Mouse (Mus musculus) midbrain, embryonic 10.5 days (tissue): ENCODE results near the gene Lrrc3. TPM values are rescaled to one million over a fixed set of nuclear protein-coding genes. Genes with fewer than 3 reads are reported as not detected.

ENCODE experiments used
- DNase-seq: peaks from one replicate; pipeline ENCODE4 v3.0.0-alpha.2; 2017; ENCODE audit warnings: low spot score
- H3K27ac ChIP-seq: fragments of 300-500 bp; sonication (generic); replicated peaks from 2 replicates; pipeline ENCODE4 v1.5.1; 2016; ENCODE audit warnings: mild to moderate bottlenecking
- H3K27me3 ChIP-seq: fragments of 300-500 bp; sonication (generic); 2 replicates; pipeline ENCODE4 v1.6.1; 2016; ENCODE audit warnings: low read depth, mild to moderate bottlenecking; ENCODE audit not compliant: poor library complexity, severe bottlenecking
- H3K36me3 ChIP-seq: fragments of 300-500 bp; sonication (generic); 2 replicates; pipeline ENCODE4 v1.6.1; 2016; ENCODE audit warnings: mild to moderate bottlenecking, moderate library complexity
- H3K4me1 ChIP-seq: fragments of 300-500 bp; sonication (generic); 2 replicates; pipeline ENCODE4 v1.6.1; 2016
- H3K4me3 ChIP-seq: fragments of 300-500 bp; sonication (generic); 2 replicates; pipeline ENCODE4 v1.5.1; 2016; ENCODE audit warnings: mild to moderate bottlenecking, moderate library complexity
- H3K9me3 ChIP-seq: fragments of 300-500 bp; sonication (generic); replicated peaks from 2 replicates; pipeline ENCODE4 v1.6.1; 2016; ENCODE audit warnings: mild to moderate bottlenecking
- WGBS: fragments of 180-500 bp; shearing (Covaris S2); methylation state at CpG from one replicate; pipeline ENCODE4 v1.1.7; 2016; 5-methylcytosine and 5-hydroxymethylcytosine counted together
- polyA plus RNA-seq: library from polyadenylated mRNA; unstranded; fragments of >200 nt; fragmentation: Nextera tagmentation; extraction: Ambion mirVana; gene quantifications from 2 replicates; pipeline ENCODE4 v1.2.1, GENCODE M21; 2016

The Lrrc3 gene
- polyA plus RNA-seq, 1 experiment from 2014 or later: 2.3 TPM

DNA sequence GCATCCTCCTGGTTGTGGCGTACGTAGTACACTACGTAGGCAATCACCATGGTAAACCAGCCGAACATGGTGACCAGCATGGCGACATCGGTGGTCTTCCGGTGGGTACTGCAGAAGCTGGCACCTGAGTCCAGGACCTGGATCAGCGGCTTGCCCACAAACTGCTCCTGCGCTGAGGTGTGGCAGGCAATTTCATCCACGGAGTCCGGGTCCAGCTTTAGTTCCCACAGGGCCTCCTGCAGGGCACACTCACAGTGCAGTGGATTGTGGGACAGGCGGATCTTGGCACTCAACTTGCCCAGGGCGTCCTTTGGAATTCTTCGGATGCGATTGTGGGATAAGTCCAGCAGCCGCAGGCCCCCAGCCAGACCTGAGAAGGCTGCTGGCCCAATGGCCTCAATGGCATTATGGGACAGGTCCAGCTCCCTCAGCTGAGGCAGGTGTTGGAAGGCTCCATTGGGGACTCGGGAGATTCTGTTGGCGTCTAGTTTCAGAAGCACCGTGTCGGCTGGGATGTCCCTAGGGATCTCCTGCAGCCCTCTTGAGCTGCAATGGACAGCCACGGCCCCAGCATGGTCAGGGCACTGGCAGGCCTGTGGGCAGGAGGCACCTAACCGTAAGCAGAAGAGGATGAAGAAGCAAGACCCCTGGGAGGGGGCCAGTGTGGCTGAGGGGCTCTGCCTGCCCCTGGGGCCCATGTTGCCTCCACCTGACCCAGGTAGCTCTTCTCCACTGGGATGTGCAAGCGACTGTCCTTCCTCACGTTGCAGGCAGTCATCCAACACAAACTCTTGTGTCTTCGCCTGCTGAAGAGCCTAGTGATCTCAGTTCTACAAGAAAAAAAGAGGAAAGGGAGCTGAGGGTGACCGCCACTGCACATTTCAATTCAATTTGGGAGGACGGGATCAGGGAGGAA lies 1.2 kb downstream of the Lrrc3 start:
- WGBS: 88% methylated on average over 27 of the region's 27 CpGs
- Histone ChIP-seq H3K4me3 (peak overlapping the region; percentile 69), H3K27ac (no peak overlapping the region), H3K36me3 (no peaks in the 10 kb centered on the region), H3K4me1 (peaks cover 29% of the 10 kb centered on the region), H3K9me3 (no peaks in the 10 kb centered on the region), H3K27me3 (peaks cover 27% of the 10 kb centered on the region)
- no peak for DNase-seq

DNA sequence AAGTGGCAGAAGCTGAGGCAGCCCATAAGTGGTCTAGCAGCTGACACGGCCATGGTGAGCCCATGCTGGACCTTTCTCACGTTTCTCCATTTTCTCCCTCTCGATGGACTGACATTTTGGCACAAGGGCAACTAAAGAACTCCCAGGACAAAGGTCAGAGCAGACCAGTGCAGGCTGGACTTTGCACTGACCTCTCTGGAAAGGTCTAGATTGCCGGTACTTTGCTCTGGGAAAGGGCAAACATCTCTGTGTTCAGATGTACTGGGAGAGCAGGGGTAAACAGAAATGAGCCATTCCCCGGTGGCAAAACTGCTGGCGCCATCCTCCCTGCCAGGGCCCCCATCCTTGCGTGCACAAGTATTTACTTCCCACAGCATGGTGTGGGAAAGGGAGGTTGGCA lies 2.2 kb downstream of the Lrrc3 start:
- 85% methylated on average over 7 of the region's 7 CpGs for WGBS
- DNase-seq: no peak
- Histone ChIP-seq H3K4me3 (no peak overlapping the region), H3K36me3 (no peaks in the 10 kb centered on the region), H3K27ac (no peak overlapping the region), H3K27me3 (peaks cover 27% of the 10 kb centered on the region), H3K4me1 (peaks cover 38% of the 10 kb centered on the region), H3K9me3 (no peaks in the 10 kb centered on the region)

- Histone ChIP-seq H3K9me3 (no peaks in the 10 kb centered on the region), H3K27me3 (peaks cover 8% of the 10 kb centered on the region), H3K36me3 (no peaks in the 10 kb centered on the region), H3K4me3 (no peak overlapping the region), H3K27ac (no peak overlapping the region), H3K4me1 (peaks cover 15% of the 10 kb centered on the region)
- WGBS: 59% methylated on average over 5 of the region's 5 CpGs
- DNase-seq: no peak
These were observed 6.8 kb downstream of the Lrrc3 start for GRCm38 (mm10) chr10:77895562-77895961.

- no peak for DNase-seq
- 88% methylated on average over 8 of the region's 8 CpGs for WGBS
- Histone ChIP-seq H3K9me3 (no peaks in the 10 kb centered on the region; the same call in 1 of the 2 replicates), H3K27me3 (no peaks in the 10 kb centered on the region), H3K4me1 (peaks cover 9% of the 10 kb centered on the region), H3K4me3 (no peak overlapping the region), H3K36me3 (no peaks in the 10 kb centered on the region), H3K27ac (no peak overlapping the region)
These were observed 11.3 kb downstream of the Lrrc3 start for GRCm38 (mm10) chr10:77890987-77891565.

DNA sequence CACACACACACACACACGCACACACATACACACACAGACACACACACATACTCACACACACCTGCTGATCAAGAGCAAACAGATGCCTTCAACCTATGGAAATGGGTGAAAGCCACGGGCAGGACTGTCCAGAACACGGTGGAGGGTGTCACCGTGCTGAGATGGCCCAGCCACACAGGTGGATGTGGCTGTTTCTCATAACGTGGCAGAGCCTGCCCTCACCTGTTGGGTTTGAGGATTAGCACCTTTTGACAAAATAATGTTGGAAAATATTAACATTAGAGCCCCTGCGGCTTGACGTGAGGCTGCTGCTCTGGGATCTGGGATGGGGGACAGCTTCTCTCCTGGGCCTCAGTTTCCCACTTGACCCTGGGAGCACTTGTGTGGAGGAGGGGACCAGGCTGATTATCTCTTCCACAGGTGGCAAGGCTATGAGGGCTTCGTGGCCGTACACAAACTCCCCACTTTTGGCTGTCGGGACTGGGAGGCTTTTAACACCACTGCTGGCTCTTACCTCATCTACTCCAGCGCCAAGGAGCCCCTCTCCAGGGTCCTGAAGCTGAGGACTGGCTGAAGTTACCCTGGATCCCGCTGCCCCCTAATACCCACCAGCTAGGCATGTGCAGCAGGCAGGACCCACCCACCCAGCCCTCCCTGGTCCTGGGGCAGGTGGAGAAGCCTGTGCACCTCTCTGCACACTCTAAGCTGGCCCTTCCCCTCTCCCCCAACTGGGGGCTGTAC lies 16.2 kb downstream of the Lrrc3 start:
- Histone ChIP-seq H3K27me3 (no peaks in the 10 kb centered on the region), H3K9me3 (no peaks in the 10 kb centered on the region; the same call in 1 of the 2 replicates), H3K36me3 (no peaks in the 10 kb centered on the region), H3K4me1 (no peaks in the 10 kb centered on the region), H3K4me3 (no peak overlapping the region), H3K27ac (no peak overlapping the region)
- WGBS: 58% methylated on average over 12 of the region's 12 CpGs
- no peak for DNase-seq

- H3K4me1 ChIP-seq: no peaks in the 10 kb centered on the region
- no peaks in the 10 kb centered on the region for H3K36me3 ChIP-seq
- no peaks in the 10 kb centered on the region for H3K27me3 ChIP-seq
- no peaks in the 10 kb centered on the region for H3K9me3 ChIP-seq
- 87% methylated on average over 5 of the region's 5 CpGs for WGBS
- DNase-seq: no peak
- no peak overlapping the region for H3K4me3 ChIP-seq
- no peak overlapping the region for H3K27ac ChIP-seq
These were observed 19.8 kb downstream of the Lrrc3 start for GRCm38 (mm10) chr10:77882553-77882952.

- H3K9me3 ChIP-seq: no peaks in the 10 kb centered on the region
- DNase-seq: no peak
- H3K27ac ChIP-seq: no peak overlapping the region
- no peaks in the 10 kb centered on the region for H3K27me3 ChIP-seq
- H3K36me3 ChIP-seq: no peaks in the 10 kb centered on the region
- 74% methylated on average over 3 of the region's 3 CpGs for WGBS
- H3K4me1 ChIP-seq: no peaks in the 10 kb centered on the region
- no peak overlapping the region for H3K4me3 ChIP-seq
These were observed 22.0 kb downstream of the Lrrc3 start for GRCm38 (mm10) chr10:77880305-77880704.

DNA sequence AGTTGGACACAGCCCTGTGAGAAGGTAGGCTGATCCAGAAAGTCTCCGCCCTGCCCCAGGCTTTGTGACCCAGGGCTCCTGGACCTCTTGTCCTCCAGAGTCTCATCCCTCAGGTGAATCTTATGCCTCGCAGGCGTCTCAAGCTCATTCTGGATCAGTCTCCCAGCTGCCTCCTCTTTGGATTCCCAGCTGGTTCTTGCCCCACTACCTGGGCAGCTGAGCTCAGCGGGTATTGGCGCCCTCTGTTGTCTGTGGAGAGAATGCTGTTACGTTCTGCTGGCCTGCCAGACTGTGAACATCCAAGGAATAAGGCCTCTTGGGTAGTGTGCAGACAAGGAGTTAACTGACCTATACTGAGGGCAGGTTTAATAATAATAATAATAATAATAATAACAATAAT lies 23.4 kb downstream of the Lrrc3 start:
- H3K4me3 ChIP-seq: no peak overlapping the region
- no peak for DNase-seq
- no peaks in the 10 kb centered on the region for H3K27me3 ChIP-seq
- H3K36me3 ChIP-seq: no peaks in the 10 kb centered on the region
- H3K4me1 ChIP-seq: no peaks in the 10 kb centered on the region
- WGBS: 65% methylated on average over 6 of the region's 6 CpGs
- H3K27ac ChIP-seq: no peak overlapping the region
- H3K9me3 ChIP-seq: no peaks in the 10 kb centered on the region

GRCm38 (mm10) chr10:77869651-77870050 lies 32.7 kb downstream of the Lrrc3 start:
- no peak for DNase-seq
- no peak overlapping the region for H3K27ac ChIP-seq
- H3K4me1 ChIP-seq: peaks cover 7% of the 10 kb centered on the region
- H3K9me3 ChIP-seq: peaks cover 3% of the 10 kb centered on the region; the same call in 1 of the 2 replicates
- H3K4me3 ChIP-seq: no peak overlapping the region
- no peaks in the 10 kb centered on the region for H3K27me3 ChIP-seq
- H3K36me3 ChIP-seq: 0 out of 2 replicates have a peak, but pooled peaks cover 2% of the 10 kb centered on the region
- 90% methylated on average over 7 of the region's 7 CpGs for WGBS

DNA sequence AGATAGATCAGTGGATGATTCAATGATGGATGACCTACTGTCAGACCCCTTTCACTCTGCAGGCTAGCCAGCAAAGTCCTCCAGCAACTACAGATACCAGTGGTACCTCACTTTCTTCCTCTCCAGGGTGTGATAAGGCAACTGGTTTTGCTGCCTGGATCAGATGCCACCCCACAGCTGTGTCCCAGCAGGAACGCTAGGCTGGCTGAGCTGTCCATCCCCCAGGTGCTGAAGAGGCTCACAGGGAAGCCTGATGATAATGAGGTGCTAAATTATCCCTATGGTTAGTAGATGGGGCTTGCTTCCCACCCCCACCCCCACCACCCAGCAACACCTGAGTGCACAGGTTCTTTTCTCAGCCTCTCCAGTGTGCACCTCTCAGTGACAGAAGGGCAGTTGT lies 34.8 kb downstream of the Lrrc3 start:
- H3K4me1 ChIP-seq: peaks cover 19% of the 10 kb centered on the region
- H3K9me3 ChIP-seq: peaks cover 3% of the 10 kb centered on the region; the same call in 1 of the 2 replicates
- 50% methylated on average over 1 of the region's 1 CpGs for WGBS

DNA sequence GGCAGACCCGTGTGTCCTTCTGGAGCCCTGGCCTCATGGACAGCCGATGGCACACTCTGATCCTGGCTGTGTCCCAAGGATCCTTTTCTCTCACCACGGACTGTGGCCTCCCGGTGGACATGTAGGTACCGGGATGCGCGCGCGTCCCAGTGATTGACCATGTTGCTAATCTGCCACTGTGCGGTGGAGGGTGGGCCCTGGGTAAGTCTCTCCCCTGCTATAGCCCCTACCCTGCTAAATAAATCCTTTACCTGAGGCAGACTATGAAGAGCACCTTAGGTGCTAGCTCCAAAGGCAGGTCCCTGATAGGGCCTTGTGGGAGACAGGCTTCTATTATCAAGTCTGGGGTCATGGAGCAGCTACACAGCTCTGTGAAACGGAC lies 37.6 kb downstream of the Lrrc3 start:
- Histone ChIP-seq H3K4me3 (peak overlapping the region; percentile 46), H3K27ac (peak overlapping the region; percentile 55; the same call in 1 of the 2 replicates), H3K36me3 (no peaks in the 10 kb centered on the region), H3K4me1 (peaks cover 21% of the 10 kb centered on the region), H3K9me3 (no peaks in the 10 kb centered on the region), H3K27me3 (no peaks in the 10 kb centered on the region)
- DNase-seq: no peak
- 46% methylated on average over 11 of the region's 11 CpGs for WGBS

More for the DNA sequence above, 34.8 kb downstream of the Lrrc3 start:
- no peak overlapping the region for H3K27ac ChIP-seq
- no peak for DNase-seq
- no peaks in the 10 kb centered on the region for H3K27me3 ChIP-seq
- H3K4me3 ChIP-seq: no peak overlapping the region
- 0 out of 2 replicates have a peak, but pooled peaks cover 2% of the 10 kb centered on the region for H3K36me3 ChIP-seq

DNA sequence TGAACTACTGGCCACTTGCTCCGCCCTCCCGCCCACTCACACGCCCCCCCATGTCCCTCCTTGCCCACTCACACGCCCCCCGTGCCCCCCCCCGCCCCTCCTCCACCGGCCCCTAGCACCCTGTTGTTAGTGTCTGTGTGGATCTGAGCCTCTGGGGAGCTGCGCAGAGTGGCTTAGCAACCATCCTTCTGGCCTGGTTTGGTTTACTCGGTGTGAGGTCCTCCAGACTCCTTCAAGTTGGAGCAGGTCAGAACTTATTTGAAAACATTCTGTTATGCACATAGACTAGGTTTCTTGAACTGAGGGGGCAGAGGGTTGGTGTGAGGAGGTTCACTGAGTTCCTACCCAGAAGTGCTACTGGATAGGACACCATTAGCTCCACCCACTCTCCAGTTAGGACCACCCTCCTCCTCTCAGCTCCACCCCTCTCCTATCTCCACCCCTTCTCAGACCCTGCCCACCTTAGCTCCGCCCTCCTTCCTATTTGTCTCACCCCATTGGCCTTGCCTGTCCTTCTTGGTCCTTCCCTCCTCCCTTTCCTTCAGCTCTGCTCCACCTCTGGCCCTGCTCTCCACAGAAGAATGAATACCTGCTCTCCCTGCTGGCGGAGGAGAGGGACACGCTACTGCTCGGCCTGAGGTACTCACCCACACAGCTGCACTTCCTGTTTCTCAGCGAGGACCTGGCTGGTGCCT lies 38.1 kb downstream of the Lrrc3 start:
- Histone ChIP-seq H3K4me3 (peak overlapping the region; percentile 46), H3K9me3 (no peaks in the 10 kb centered on the region), H3K27ac (peak overlapping the region; percentile 55; the same call in 1 of the 2 replicates), H3K36me3 (no peaks in the 10 kb centered on the region), H3K27me3 (no peaks in the 10 kb centered on the region), H3K4me1 (peaks cover 21% of the 10 kb centered on the region)
- peak; percentile 59 for DNase-seq
- 49% methylated on average over 13 of the region's 14 CpGs for WGBS
